Mouse (Mus musculus) forebrain, postnatal 0 days (tissue): ENCODE data around the gene Meaf6. TPM values are rescaled to one million over a fixed set of nuclear protein-coding genes. Genes with fewer than 3 reads are reported as not detected.

Source experiments
- ATAC-seq: fragments of 200-750 bp; cut with Nextera tagmentation; 2 replicates; pipeline ENCODE4 v1.8.0; 2017; ENCODE audit warnings: mild to moderate bottlenecking, moderate library complexity
- DNase-seq: peaks from one replicate; pipeline ENCODE4 v3.0.0-alpha.2; 2015
- H3K27ac ChIP-seq: fragments of 300-500 bp; sonication (generic); 2 replicates; pipeline ENCODE4 v1.5.1; 2014; ENCODE audit warnings: low read depth, mild to moderate bottlenecking, antibody characterized with exemption, low read length, moderate library complexity, mixed read lengths
- H3K27me3 ChIP-seq: fragments of 300-500 bp; sonication (generic); 2 replicates; pipeline ENCODE4 v1.6.1; 2014; ENCODE audit warnings: mild to moderate bottlenecking, low read length, mixed read lengths; ENCODE audit not compliant: insufficient read depth
- H3K36me3 ChIP-seq: fragments of 300-500 bp; sonication (generic); 2 replicates; pipeline ENCODE4 v1.6.1; 2014; ENCODE audit warnings: mild to moderate bottlenecking, moderate library complexity; ENCODE audit not compliant: insufficient read depth
- H3K4me1 ChIP-seq: fragments of 300-500 bp; sonication (generic); 2 replicates; pipeline ENCODE4 v1.6.1; 2014; ENCODE audit warnings: antibody characterized with exemption; ENCODE audit not compliant: insufficient read depth
- H3K4me2 ChIP-seq: fragments of 300-500 bp; sonication (generic); 2 replicates; pipeline ENCODE4 v1.6.1; 2014; ENCODE audit warnings: low read depth, mild to moderate bottlenecking, moderate library complexity
- H3K4me3 ChIP-seq: fragments of 300-500 bp; sonication (generic); 2 replicates; pipeline ENCODE4 v1.5.1; 2014; ENCODE audit warnings: low read depth, low read length, mixed read lengths
- H3K9ac ChIP-seq: fragments of 300-500 bp; sonication (generic); 2 replicates; pipeline ENCODE4 v1.6.1; 2014; ENCODE audit warnings: mild to moderate bottlenecking
- H3K9me3 ChIP-seq: fragments of 300-500 bp; sonication (generic); 2 replicates; pipeline ENCODE4 v1.6.1; 2016; ENCODE audit warnings: low read length
- CTCF ChIP-seq: sonication (generic); IDR thresholded peaks from 2 replicates; pipeline ENCODE4 v1.5.1; 2016; ENCODE audit warnings: antibody characterized with exemption, control low read depth, low read depth
- WGBS: fragments of 180-500 bp; shearing (Covaris S2); extraction: QIAGEN DNeasy Blood & Tissue Kit; methylation state at CpG from one replicate; pipeline ENCODE4 v1.1.7; 2014; 5-methylcytosine and 5-hydroxymethylcytosine counted together
- polyA plus RNA-seq: library from polyadenylated mRNA; unstranded; fragments of >200 nt; fragmentation: Nextera tagmentation; extraction: Ambion mirVana; gene quantifications from 2 replicates; pipeline ENCODE4 v1.2.1, GENCODE M21; 2015
- total RNA-seq: library from RNA; depleted of rRNA; stranded (reverse); fragments of >200 nt; gene quantifications from 2 replicates; pipeline ENCODE4 v1.2.3, GENCODE M21; 2014

Gene Meaf6
- total and polyA plus RNA-seq, 2 experiments from 2014 or later, result 112 to 153 TPM

DNA sequence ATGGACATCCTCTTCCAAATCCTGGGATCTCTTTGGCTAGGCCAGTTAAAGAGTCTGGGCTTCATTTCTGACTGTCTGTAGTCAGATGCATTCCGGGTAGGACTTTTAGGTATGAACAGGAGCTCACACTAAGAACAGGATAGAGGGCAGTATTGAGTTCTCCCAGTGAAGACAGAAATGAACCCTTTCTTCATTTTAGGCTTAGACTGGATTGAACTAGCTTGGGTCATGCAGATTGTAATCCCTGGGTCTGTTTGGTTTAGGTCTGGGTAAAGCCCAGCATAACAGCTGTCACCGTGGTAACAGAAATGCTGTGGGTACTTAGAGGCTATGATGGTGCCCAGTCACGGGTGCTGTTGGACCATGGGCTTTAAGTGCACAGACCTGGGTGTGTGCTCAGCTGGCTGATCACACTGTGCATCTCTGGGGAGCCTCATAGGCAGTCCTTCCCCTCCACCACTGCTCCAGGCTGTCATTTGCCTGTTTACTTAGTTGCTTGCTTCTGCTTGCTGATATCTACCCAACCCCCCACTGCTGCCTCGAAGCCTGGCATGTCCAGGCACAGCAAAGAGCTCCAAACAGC lies 68.8 kb downstream of the Meaf6 start:
- no peak overlapping the region for H3K9ac ChIP-seq
- H3K27me3 ChIP-seq, result no peaks in the 10 kb centered on the region
- no peak overlapping the region for H3K4me2 ChIP-seq
- DNase-seq (no peak), ATAC-seq (no peak)
- no peak for TF ChIP-seq CTCF
- 0 out of 2 replicates have a peak, but pooled peaks cover 1% of the 10 kb centered on the region for H3K4me1 ChIP-seq
- H3K9me3 ChIP-seq, result no peaks in the 10 kb centered on the region
- no peak overlapping the region for H3K4me3 ChIP-seq
- no peaks in the 10 kb centered on the region for H3K36me3 ChIP-seq
- H3K27ac ChIP-seq, result no peak overlapping the region
- 70% methylated on average over 4 of the region's 4 CpGs for WGBS

DNA sequence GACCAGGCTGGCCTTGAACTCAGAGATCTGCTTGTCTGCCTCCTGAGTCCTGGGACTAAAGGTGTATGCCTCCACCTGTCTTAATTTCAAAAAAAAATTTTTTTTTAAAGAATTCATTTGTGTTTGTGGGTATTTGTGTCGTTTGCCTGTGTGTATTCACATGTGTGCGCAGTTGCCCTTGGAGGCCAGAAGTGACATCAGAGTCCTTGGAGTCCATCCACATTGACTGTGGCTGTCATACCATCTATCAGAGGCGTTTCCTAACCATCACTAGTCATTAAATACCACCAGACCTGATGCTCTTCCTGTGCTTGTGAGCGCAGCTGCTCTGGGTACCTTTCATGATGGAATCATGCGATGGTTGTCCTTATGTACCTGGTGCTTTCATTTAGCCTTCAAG lies 70.7 kb downstream of the Meaf6 start:
- DNase-seq (no peak), ATAC-seq (no peak)
- Histone ChIP-seq H3K27me3 (no peaks in the 10 kb centered on the region), H3K4me3 (no peak overlapping the region), H3K36me3 (no peaks in the 10 kb centered on the region), H3K9ac (no peak overlapping the region), H3K27ac (no peak overlapping the region), H3K9me3 (no peaks in the 10 kb centered on the region), H3K4me2 (no peak overlapping the region), H3K4me1 (peaks cover 5% of the 10 kb centered on the region; the same call in 1 of the 2 replicates)
- WGBS, result 84% methylated on average over 5 of the region's 5 CpGs
- no peak for TF ChIP-seq CTCF

DNA sequence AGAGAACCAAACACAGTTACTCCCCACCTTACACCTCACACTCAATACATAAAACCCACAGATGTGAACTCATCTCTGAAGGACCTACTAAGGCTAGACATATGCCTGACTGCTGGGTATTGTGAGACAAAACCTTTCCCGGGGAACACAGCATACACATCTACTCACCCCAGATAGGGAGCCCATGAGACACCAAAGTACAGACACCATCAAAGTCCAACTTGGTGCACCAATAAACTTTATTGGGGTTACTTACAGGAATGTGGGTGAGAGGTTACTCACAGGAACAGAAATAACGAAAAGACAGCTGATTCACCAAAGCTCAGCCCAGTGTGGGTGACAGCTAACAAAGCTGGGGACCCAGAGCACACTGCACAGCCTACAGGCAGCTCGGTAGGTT lies 72.4 kb downstream of the Meaf6 start:
- no peak overlapping the region for H3K9ac ChIP-seq
- WGBS, result 84% methylated on average over 3 of the region's 3 CpGs
- H3K27ac ChIP-seq, result no peak overlapping the region
- TF ChIP-seq CTCF, result no peak
- ATAC-seq (no peak), DNase-seq (no peak)
- H3K4me1 ChIP-seq, result peaks cover 5% of the 10 kb centered on the region; the same call in 1 of the 2 replicates
- no peaks in the 10 kb centered on the region for H3K27me3 ChIP-seq
- no peak overlapping the region for H3K4me2 ChIP-seq
- H3K9me3 ChIP-seq, result no peaks in the 10 kb centered on the region
- H3K36me3 ChIP-seq, result no peaks in the 10 kb centered on the region
- no peak overlapping the region for H3K4me3 ChIP-seq

DNA sequence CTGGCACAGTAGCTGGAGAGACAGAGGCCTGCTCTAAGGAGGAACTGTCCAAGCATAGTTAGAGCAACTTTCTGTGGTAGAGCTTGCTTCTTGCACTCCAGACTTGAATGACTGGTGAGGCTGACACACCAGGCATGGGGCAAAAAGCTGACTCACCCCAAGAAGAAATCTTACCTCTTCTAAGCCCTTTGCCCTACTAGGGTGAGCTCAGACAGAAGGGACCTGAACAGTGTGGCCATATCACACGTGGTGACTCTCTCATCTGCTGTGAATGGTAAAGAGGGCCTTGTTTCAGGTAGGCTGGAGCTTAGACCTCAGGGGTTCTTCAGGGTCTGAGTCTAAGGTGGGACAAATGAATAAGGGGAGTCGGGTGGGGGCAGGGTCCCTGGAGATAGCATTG lies 73.1 kb downstream of the Meaf6 start:
- WGBS, result 80% methylated on average over 2 of the region's 2 CpGs
- Histone ChIP-seq H3K27me3 (no peaks in the 10 kb centered on the region), H3K4me1 (peaks cover 5% of the 10 kb centered on the region; the same call in 1 of the 2 replicates), H3K27ac (no peak overlapping the region), H3K9ac (no peak overlapping the region), H3K4me3 (no peak overlapping the region), H3K36me3 (no peaks in the 10 kb centered on the region), H3K4me2 (no peak overlapping the region), H3K9me3 (no peaks in the 10 kb centered on the region)
- DNase-seq, result no peak
- TF ChIP-seq CTCF, result no peak
- no peak for ATAC-seq

DNA sequence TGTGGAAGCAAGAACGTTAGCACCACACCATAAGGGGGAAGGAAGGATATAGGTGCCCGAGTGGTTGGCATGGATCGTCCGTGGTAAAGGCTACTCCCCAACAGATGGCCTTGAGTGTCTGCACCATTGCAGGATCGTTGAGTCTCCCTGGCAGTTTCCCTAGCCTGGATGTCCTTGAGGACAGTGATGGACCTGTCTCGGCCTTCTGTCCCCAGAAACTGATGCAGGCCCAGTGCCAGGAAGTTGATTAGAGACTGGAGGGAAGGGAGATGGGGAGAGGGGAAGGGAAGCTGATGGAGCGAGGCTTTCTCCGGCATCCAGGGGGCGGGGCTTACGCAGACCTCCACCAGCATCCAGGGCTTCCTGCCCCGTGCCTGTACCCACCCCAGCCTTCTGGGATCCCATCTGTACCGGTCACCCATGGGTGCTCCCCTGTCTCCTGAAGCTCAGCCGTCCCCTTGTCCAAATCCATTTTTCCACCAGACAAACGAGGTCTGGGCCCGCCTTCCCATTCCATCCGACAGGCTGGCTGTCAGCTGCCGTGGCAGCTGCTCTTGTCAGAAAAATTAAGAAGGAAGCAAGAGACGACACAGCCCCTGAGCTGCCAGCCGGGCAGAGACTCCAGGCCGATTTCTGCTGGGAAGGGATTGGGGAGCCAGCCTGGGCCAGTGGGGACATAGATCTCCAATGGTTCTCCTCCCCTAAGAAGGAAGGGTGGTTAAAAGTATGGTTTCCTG lies 73.8 kb downstream of the Meaf6 start:
- DNase-seq (peak; percentile 65), ATAC-seq (peak; percentile 20; the same call in 1 of the 2 replicates)
- H3K4me2 ChIP-seq, result no peak overlapping the region
- no peak overlapping the region for H3K9ac ChIP-seq
- H3K27me3 ChIP-seq, result no peaks in the 10 kb centered on the region
- H3K27ac ChIP-seq, result no peak overlapping the region
- peaks cover 5% of the 10 kb centered on the region; the same call in 1 of the 2 replicates for H3K4me1 ChIP-seq
- no peaks in the 10 kb centered on the region for H3K36me3 ChIP-seq
- H3K9me3 ChIP-seq, result no peaks in the 10 kb centered on the region
- H3K4me3 ChIP-seq, result no peak overlapping the region
- 40% methylated on average over 20 of the region's 20 CpGs for WGBS
- no peak for TF ChIP-seq CTCF

DNA sequence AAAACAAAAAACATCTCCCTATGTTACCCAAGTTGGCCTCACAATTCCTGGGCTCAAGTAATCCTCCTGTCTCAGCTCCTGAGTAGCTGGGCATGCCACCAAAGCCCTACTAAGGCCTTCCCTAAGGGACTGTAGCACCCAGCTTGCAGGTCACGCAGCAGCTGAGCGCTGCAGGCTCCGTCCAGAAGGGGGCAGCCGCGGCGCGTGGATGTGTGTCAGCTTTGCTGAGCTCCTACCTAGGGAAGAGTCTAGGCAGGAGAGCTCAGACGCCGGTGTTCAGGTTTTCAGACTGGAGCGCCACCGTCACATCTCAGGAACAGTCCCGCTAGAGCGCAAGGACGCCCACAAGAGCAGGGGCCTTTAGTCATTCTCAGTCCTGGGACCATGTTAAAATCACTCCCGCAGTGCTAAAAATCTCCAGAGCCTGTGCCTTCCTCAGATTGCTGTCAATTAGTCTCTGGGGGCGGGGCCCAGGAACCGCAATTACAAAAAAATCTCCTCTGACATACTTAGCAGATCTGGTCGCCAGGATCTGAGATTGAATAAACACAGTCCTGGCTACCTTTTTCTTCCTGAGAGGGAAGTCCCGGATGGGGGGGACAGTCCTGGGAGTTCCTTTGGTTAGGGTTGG lies 75.5 kb downstream of the Meaf6 start:
- peak overlapping the region; percentile 22; the same call in 1 of the 2 replicates for H3K9ac ChIP-seq
- no peaks in the 10 kb centered on the region for H3K9me3 ChIP-seq
- DNase-seq (peak; percentile 94), ATAC-seq (peak; percentile 86)
- peak; percentile 99 for TF ChIP-seq CTCF
- H3K27ac ChIP-seq, result no peak overlapping the region
- 8% methylated on average over 19 of the region's 19 CpGs for whole genome bisulfite sequencing
- no peaks in the 10 kb centered on the region for H3K36me3 ChIP-seq
- peaks cover 5% of the 10 kb centered on the region; the same call in 1 of the 2 replicates for H3K4me1 ChIP-seq
- no peaks in the 10 kb centered on the region for H3K27me3 ChIP-seq
- H3K4me3 ChIP-seq, result 0 out of 2 replicates have a peak overlapping the region, but pooled peaks have one; percentile 5
- H3K4me2 ChIP-seq, result peak overlapping the region; percentile 35

DNA sequence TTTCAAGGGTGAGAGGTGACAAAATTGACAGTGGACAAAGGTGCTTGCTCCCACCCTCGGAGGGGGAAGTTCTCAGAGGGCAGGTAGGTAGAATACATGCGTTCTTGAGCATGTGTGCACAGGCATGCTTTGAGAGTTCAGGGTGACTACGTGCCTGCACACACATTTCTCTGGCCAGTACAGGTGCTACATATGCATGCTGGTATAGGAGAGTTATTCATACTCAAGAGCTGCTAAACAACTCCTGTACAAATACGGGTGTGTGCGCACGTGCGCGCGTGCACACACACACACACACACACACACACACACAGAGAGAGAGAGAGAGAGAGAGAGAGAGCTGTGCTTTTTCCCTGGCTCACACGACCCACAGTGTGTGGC lies 76.0 kb downstream of the Meaf6 start:
- no peak for TF ChIP-seq CTCF
- WGBS, result 67% methylated on average over 10 of the region's 10 CpGs
- H3K4me2 ChIP-seq, result peak overlapping the region; percentile 35; the same call in 1 of the 2 replicates

More for the DNA sequence above, 76.0 kb downstream of the Meaf6 start:
- Histone ChIP-seq H3K4me3 (no peak overlapping the region), H3K36me3 (no peaks in the 10 kb centered on the region), H3K4me1 (peaks cover 5% of the 10 kb centered on the region; the same call in 1 of the 2 replicates), H3K27me3 (no peaks in the 10 kb centered on the region), H3K9me3 (no peaks in the 10 kb centered on the region), H3K27ac (no peak overlapping the region), H3K9ac (no peak overlapping the region)
- DNase-seq (no peak), ATAC-seq (no peak)
